Mouse (Mus musculus) left cerebral cortex, postnatal 4 days (tissue): Measurements from ENCODE around the gene Stn1. TPM values are rescaled to one million over a fixed set of nuclear protein-coding genes. Genes with fewer than 3 reads are reported as not detected.
A peak's percentile ranks its signal among the peaks of the same experiment; 100 is the strongest.
"Not testable (repeated sequence)": the region's sequence is repeated elsewhere in the genome, so short reads cannot be mapped to it uniquely, and the experiment has no call there.

Experiments used
- DNase-seq: peaks from one replicate; pipeline ENCODE4 v3.0.0-alpha.2; 2022
- intact Hi-C: fragments of 180-260 bp; cut with DNase I; formaldehyde crosslinking; loops from one replicate; pipeline ENCODE4 v1.15.1; 2025
- total RNA-seq, 2 experiments: library from RNA; stranded (reverse); gene quantifications; 2 replicates each; pipeline ENCODE4 v1.2.3; 2021

Stn1 gene
- total RNA-seq, result 10 to 100 TPM; 28.2 to 30.4 TPM

- DNase-seq, result no peak
- intact Hi-C loops, result no loop called here
Observed at GRCm38 (mm10) chr19:47537300-47537792, at the start of gene Stn1. Gene Stn1, minus strand, starts transcription at chr19:47537507.

- no peak for DNase-seq
- intact Hi-C loops, result no loop called here
Observed at GRCm38 (mm10) chr19:47587009-47587408, 49.7 kb upstream of the Stn1 start.

GRCm38 (mm10) chr19:47585772-47586171 is 48.5 kb upstream of the Stn1 start:
- intact Hi-C loops, result no loop called here

DNA sequence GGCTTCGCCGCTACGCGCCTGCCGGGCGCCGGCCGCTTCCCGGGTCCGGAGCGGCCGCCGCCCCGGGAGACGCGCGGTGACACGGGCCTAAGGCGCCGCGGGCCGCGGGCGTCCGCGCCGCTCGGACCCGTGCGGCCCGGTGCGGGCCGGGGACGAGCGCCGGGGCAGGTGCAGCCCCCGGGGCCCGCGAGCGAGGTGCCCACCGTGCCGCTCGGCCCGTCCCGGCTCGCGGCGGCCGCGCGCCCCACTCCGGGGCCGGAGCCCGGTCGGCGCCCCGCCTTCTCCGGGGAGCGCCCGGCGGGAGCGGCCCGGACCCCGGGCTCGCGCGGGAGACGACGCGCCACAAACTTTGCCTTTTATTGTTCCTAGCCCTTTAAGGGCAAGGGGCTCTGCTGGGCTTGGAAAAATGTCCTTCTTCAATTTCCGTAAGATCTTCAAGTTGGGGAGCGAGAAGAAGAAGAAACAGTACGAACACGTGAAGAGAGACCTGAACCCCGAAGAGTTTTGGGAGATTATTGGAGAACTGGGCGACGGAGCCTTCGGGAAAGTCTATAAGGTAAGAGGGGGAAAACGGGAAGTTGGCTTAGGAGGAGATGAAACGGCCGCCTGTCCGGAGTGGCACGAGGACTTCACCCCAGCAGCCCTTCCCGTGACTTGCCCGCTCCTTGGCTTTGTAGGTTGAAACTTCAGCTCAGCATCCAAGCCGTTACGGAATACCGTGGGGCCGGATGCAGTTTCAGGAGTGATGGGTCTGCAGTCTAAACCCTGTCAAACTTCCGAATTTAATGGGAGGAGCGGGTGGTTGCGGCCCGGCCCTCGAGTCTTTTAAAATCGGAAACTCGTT is 42.7 kb upstream of the Stn1 start:
- intact Hi-C loops, result no loop called here

More at GRCm38 (mm10) chr19:47585772-47586171, 48.5 kb upstream of the Stn1 start:
- DNase-seq, result no peak

GRCm38 (mm10) chr19:47579225-47579787 is 42.0 kb upstream of the Stn1 start, which contains the start of gene Slk:
Gene Slk, plus strand, starts transcription at chr19:47579678.
- intact Hi-C loops, result no loop called here

More for the DNA sequence above, 42.7 kb upstream of the Stn1 start:
- peak; percentile 8 for DNase-seq

GRCm38 (mm10) chr19:47578581-47579224 is 41.4 kb upstream of the Stn1 start:
- intact Hi-C loops, result no loop called here
- peak; percentile 5 for DNase-seq

More at GRCm38 (mm10) chr19:47579225-47579787, 42.0 kb upstream of the Stn1 start, which contains the start of gene Slk:
- peak; percentile 80 for DNase-seq

DNA sequence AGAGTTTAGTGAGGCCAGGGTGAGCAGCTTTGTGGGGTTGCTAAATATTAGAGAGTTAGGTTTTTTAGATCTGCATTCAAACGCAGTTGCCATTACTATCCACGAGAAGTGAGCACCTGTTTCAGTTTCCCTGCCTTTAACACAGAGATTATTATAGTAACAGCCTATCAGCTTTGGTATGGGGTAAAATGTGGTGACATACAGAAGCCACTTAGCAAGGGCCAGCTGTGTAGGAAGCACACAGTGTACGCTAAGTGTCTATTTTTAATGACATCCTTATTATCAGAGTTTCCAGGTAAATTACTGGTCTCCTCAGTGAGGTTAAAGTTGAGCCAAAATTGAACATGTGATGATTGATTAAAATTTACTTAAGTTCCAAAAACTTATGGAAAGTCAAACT is 36.4 kb upstream of the Stn1 start:
- intact Hi-C loops, result no loop called here
- DNase-seq, result no peak

DNA sequence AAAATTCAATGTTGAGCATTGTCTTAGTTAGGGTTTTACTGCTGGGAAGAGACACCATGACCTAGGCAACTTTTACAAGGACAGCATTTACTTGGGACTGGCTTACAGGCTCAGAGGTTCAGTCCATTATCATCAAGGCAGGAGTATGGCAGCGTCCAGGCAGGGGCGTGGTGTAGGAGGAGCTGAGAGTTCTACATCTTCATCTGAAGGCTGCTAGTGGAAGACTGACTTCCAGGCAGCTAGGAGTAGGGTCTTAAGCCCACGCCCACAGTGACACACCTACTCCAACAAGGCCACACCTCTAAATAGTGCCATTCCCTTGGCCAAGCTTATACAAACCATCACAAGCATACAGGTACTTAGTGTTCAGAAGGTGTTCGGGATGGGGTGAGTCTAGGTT is 34.7 kb upstream of the Stn1 start:
- intact Hi-C loops, DNase-seq: not testable (repeated sequence)

DNA sequence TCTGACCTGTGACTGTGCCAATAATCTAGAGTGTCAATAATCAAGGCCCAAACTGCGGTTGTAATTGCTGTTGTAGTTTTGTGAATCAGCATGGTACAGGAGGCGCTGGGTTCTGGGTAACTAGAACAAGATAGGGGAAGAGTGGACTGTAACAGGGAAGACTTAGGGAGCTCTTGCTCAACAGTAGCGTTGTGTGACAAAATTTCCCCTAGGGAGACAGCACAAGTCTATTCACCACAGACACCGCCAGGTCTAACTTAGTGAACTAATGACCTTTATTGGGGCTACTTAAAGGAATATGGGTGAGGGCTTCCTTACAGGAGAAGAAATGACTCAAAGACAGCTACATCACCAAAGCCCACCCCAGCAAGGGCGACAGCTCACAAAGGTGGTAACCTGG is 32.7 kb upstream of the Stn1 start:
- intact Hi-C loops, result no loop called here
- DNase-seq, result no peak

GRCm38 (mm10) chr19:47565994-47566393 is 28.7 kb upstream of the Stn1 start:
- intact Hi-C loops, result no loop called here
- DNase-seq, result no peak

- no peak for DNase-seq
- intact Hi-C loops, result no loop called here
Observed at GRCm38 (mm10) chr19:47565031-47565654, 27.8 kb upstream of the Stn1 start.

GRCm38 (mm10) chr19:47563715-47564114 is 26.4 kb upstream of the Stn1 start:
- intact Hi-C loops, result no loop called here
- DNase-seq, result no peak

DNA sequence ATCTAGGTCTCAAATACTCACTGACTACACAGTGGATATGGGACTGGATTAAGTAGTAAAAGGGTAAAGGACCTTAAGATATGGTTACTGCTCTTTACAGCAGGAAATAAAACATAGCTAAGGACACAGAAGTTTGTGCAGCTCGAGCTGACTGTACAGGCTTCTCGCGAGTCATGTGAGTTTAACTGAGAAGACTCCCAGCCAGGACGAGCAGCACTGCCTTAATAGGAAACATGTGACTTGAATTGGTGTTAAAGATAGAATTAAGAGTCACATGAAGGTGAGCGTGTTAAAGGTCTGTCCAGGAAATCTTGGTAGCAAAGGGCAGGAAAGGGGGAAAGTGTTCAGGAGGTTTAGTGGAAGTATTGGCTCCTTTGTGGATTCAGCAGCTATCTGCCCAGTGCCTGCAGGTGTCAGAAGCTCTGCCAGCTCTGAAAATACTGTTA is 24.7 kb upstream of the Stn1 start:
- DNase-seq, result no peak
- intact Hi-C loops, result no loop called here

- DNase-seq, result no peak
Observed at GRCm38 (mm10) chr19:47560544-47561161, 23.3 kb upstream of the Stn1 start.

DNA sequence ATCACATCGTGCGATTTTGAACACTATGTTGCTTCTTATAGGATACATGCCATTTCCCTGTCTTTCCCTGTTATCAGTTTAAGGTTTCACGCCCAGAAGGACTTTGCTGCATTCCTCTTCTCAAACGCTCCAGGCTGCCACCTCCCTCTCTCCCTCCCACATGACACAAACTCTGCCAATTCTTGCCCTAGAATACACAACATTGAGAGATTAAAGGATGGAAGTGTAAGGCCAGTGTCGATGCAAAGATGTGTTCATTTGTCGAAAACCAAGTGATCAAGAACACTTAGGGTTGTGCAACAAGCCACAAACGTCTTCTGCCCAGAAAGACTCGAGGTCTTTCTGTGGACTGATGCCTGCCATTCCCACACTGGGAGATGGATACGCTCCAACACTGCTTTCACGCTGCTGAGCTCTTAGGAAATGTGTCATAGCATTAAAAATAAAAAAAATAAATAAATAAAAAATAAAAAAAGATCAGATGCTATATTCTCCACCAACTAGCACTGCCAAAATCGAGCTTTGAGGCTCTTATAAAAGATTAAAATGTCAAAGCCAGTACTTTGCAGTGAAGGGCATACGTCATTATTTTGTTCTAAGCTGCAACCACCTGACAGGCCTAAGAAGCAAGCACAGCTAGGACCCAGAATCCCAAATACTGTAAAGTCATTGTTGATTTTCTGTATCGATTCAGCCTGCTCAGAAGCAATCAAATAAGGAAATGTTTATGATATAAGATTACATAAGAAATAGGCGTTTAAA is 22.6 kb upstream of the Stn1 start:
- DNase-seq, result no peak
- intact Hi-C loops, result no loop called here

More at GRCm38 (mm10) chr19:47560544-47561161, 23.3 kb upstream of the Stn1 start:
- intact Hi-C loops, result no loop called here

DNA sequence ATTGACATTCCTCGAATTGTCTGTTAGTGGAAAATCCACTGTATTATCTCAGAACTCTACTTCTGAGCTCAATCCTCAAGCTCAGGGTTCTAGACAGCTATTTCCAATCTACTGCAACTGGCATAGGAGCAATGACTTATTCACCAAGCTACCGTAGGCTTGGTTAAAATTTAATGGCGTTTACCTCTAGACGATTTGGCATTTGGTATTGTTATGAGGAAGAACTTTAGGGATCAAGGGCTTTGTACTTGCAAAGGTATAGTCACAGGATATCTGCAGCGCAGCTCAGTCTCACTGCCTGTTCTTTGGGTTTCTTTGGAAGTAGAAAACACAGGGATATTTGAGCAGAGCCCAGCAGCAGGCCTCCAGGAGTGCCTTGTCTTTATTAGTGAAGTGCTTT is 21.8 kb upstream of the Stn1 start:
- no peak for DNase-seq
- intact Hi-C loops, result no loop called here

GRCm38 (mm10) chr19:47549584-47549983 is 12.3 kb upstream of the Stn1 start:
- DNase-seq, result no peak

DNA sequence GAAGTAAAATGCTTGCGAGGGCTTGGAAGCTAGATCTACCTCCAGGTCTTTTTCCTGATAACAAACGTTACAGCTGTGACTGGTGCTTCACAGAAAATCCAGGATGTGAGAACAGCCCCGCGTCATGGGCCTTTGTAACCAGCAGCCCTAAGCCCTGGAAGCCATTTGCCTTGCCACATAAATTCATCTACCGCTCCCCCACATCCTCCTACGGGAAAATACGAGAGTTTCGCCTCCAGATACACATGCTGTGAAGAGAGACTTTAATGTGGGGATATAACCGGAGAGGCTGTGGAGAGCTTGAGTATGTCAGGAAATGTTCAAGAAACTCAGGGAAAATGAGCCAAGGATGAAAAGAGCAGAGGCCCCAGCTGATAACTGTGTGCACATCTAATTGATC is 11.9 kb upstream of the Stn1 start:
- no peak for DNase-seq
- intact Hi-C loops, result no loop called here

More at GRCm38 (mm10) chr19:47549584-47549983, 12.3 kb upstream of the Stn1 start:
- intact Hi-C loops, result no loop called here

DNA sequence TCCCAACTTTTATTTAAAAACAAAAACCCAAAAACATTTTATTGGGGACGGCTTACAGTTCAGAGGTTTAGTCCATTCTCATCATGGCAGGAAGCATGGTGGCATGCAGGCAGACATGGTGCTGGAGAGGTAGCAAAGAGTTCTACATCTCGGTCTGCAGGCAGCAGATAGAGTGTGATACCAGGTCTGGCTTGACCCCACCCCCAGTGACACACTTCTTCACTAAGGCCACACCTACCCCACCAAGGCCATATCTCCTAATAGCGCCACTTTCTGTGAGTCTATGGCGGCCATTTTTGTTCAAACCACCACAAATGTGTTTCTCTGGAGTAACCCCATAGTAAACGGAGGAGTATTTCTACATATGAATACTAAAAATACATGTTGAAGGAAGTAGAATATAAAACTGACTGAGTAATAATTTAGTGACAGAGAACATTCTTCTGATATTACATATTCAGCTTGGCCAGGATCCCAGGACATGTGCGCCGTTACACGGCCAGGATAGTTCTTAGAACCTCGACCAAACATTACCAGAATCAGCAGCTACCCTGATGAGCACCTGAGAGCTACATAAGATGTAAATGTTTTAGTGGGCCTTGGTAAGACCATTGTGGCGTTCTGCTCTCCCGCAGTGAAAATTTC is 11.2 kb upstream of the Stn1 start:
- no peak for DNase-seq
- intact Hi-C loops, result no loop called here
